Mouse (Mus musculus) liver, embryonic 16.5 days (tissue): ENCODE measurements around the gene Lce1a2. TPM values are rescaled to one million over a fixed set of nuclear protein-coding genes. Genes with fewer than 3 reads are reported as not detected.

Experiments
- ATAC-seq: fragments of 200-750 bp; cut with Nextera tagmentation; 2 replicates; pipeline ENCODE4 v1.8.0; 2017; ENCODE audit warnings: low read depth, mild to moderate bottlenecking, moderate number of reproducible peaks, moderate library complexity
- H3K27ac ChIP-seq: fragments of 300-500 bp; sonication (generic); 2 replicates; pipeline ENCODE4 v1.5.1; 2014; ENCODE audit warnings: mild to moderate bottlenecking, low read length
- H3K27me3 ChIP-seq: fragments of 300-500 bp; sonication (generic); 2 replicates; pipeline ENCODE4 v1.6.1; 2014; ENCODE audit warnings: low read depth, low read length, mixed read lengths; ENCODE audit not compliant: control insufficient read depth, insufficient read depth
- H3K36me3 ChIP-seq: fragments of 300-500 bp; sonication (generic); 2 replicates; pipeline ENCODE4 v1.6.1; 2014; ENCODE audit warnings: mild to moderate bottlenecking; ENCODE audit not compliant: control insufficient read depth, insufficient read depth
- H3K4me1 ChIP-seq: fragments of 300-500 bp; sonication (generic); 2 replicates; pipeline ENCODE4 v1.6.1; 2014; ENCODE audit warnings: low read depth, low read length, mixed read lengths; ENCODE audit not compliant: control insufficient read depth
- H3K4me2 ChIP-seq: fragments of 300-500 bp; sonication (generic); 2 replicates; pipeline ENCODE4 v1.6.1; 2014; ENCODE audit warnings: low read depth, low read length, mixed read lengths
- H3K4me3 ChIP-seq: fragments of 300-500 bp; sonication (generic); 2 replicates; pipeline ENCODE4 v1.5.1; 2014; ENCODE audit warnings: low read depth, mild to moderate bottlenecking, low read length
- H3K9ac ChIP-seq: fragments of 300-500 bp; sonication (generic); 2 replicates; pipeline ENCODE4 v1.6.1; 2014; ENCODE audit warnings: low read depth, low read length
- H3K9me3 ChIP-seq: fragments of 300-500 bp; sonication (generic); replicated peaks from 2 replicates; pipeline ENCODE4 v1.6.1; 2016; ENCODE audit warnings: low read length; ENCODE audit not compliant: control insufficient read depth
- WGBS: fragments of 180-500 bp; shearing (Covaris S2); extraction: QIAGEN DNeasy Blood & Tissue Kit; methylation state at CpG from one replicate; pipeline ENCODE4 v1.1.7; 2014; ENCODE audit not compliant: insufficient replicate concordance; 5-methylcytosine and 5-hydroxymethylcytosine counted together
- polyA plus RNA-seq: library from polyadenylated mRNA; unstranded; fragments of >200 nt; fragmentation: Nextera tagmentation; extraction: Ambion mirVana; gene quantifications from 2 replicates; pipeline ENCODE4 v1.2.1, GENCODE M21; 2015

Lce1a2 gene
- polyA plus RNA-seq, 1 experiment from 2014 or later, result not detected

GRCm38 (mm10) chr3:92639854-92640253 lies 30.3 kb downstream of the Lce1a2 start:
- no peaks in the 10 kb centered on the region for H3K36me3 ChIP-seq
- H3K4me3 ChIP-seq, result no peak overlapping the region
- WGBS, result 77% methylated on average over 15 of the region's 15 CpGs
- H3K4me2 ChIP-seq, result no peak overlapping the region
- H3K9me3 ChIP-seq, result no peaks in the 10 kb centered on the region
- no peak overlapping the region for H3K27ac ChIP-seq
- no peaks in the 10 kb centered on the region for H3K4me1 ChIP-seq
- no peak for ATAC-seq
- H3K9ac ChIP-seq, result no peak overlapping the region
- H3K27me3 ChIP-seq, result no peaks in the 10 kb centered on the region

- H3K4me3 ChIP-seq, result no peak overlapping the region
- no peak for ATAC-seq
- WGBS, result 55% methylated on average over 3 of the region's 3 CpGs
These were observed 31.5 kb downstream of the Lce1a2 start for GRCm38 (mm10) chr3:92638653-92638991.

DNA sequence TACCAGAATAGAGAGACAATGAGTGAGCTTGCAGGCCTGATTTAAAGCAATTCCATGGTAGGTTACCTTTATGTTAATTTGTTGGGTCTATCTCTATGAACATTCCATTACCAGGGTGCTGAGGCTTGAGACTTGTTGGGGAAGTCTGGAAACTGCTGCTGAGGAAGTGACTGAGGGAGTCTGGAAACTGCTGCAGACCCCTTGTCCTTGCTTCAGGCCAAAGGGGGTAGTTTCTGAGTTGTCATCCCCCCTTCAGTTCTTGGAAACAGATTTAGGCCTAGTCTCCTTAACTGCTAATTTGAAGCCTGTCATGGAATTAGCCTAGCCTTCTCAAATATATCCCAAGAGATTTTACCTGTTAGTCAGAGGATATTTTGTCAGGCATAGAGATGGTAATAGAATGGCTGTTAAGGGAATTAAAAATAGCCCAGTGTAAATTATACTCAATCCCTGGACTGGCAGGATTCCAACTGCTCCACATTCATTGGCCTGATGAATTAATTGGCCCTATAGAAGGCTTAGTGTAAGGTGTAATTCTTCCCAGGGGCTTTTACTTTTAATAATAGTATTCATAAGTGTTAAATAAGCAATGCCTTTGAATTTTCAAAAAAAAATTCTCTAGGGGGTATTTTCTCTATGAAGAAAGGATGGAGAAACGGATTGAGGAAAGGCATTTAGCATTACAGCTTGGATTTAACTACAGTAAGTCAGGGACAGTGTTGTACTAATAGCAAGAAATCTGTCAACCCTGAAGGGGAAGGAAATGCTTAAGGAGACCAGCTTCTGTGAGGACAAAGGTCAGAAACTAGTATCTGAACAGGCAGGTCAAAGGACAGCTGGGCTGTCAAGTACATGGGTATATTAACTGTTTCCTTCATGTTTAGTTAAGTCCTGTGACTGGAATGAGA lies 32.1 kb downstream of the Lce1a2 start:
- Histone ChIP-seq H3K4me2 (no peak overlapping the region), H3K4me1 (no peaks in the 10 kb centered on the region), H3K9me3 (no peaks in the 10 kb centered on the region), H3K9ac (no peak overlapping the region), H3K27ac (no peak overlapping the region), H3K4me3 (no peak overlapping the region), H3K27me3 (no peaks in the 10 kb centered on the region), H3K36me3 (no peaks in the 10 kb centered on the region)
- ATAC-seq, result no peak
- 35% methylated on average over 1 of the region's 1 CpGs for WGBS

More at GRCm38 (mm10) chr3:92638653-92638991, 31.5 kb downstream of the Lce1a2 start:
- Histone ChIP-seq H3K36me3 (no peaks in the 10 kb centered on the region), H3K4me2 (no peak overlapping the region), H3K27ac (no peak overlapping the region), H3K4me1 (no peaks in the 10 kb centered on the region), H3K9me3 (no peaks in the 10 kb centered on the region), H3K27me3 (no peaks in the 10 kb centered on the region), H3K9ac (no peak overlapping the region)

GRCm38 (mm10) chr3:92621560-92621959 lies 48.6 kb downstream of the Lce1a2 start, which contains the start of gene Lce6a:
Gene Lce6a (minus strand): TSS chr3:92621660.
- no peak for ATAC-seq
- Histone ChIP-seq H3K9me3 (no peaks in the 10 kb centered on the region), H3K36me3 (no peaks in the 10 kb centered on the region), H3K9ac (no peak within 1 kb of the TSS), H3K27ac (no peak within 1 kb of the TSS), H3K4me2 (no peak within 1 kb of the TSS), H3K4me3 (no peak within 1 kb of the TSS), H3K27me3 (no peaks in the 10 kb centered on the region), H3K4me1 (no peaks in the 10 kb centered on the region)
- 58% methylated on average over 2 of the region's 2 CpGs for WGBS

Other genes starting within 250 kb of the Lce1a2 start
- gene Gm9774, start 240.9 kb downstream of the Lce1a2 start, polyA plus RNA-seq, result 3.5 and 4.3 TPM in 2 replicates
- gene Sprr2k, start 237.7 kb downstream of the Lce1a2 start, polyA plus RNA-seq, result not detected in 2 replicates
- gene Sprr1b, start 231.5 kb downstream of the Lce1a2 start, polyA plus RNA-seq, result not detected in 2 replicates
- not detected in 2 replicates for gene Sprr3, start 211.6 kb downstream of the Lce1a2 start, polyA plus RNA-seq
- gene Sprr1a, start 184.4 kb downstream of the Lce1a2 start, polyA plus RNA-seq, result 0.15 TPM in 1 of 2 replicates, not detected in the other
- gene Sprr4, start 169.8 kb downstream of the Lce1a2 start, polyA plus RNA-seq, result not detected in 2 replicates
- gene 2310046K23Rik, start 135.8 kb downstream of the Lce1a2 start, polyA plus RNA-seq, result not detected in 2 replicates
- not detected in 2 replicates for gene Ivl, start 96.6 kb downstream of the Lce1a2 start, polyA plus RNA-seq
- gene Smcp, start 81.3 kb downstream of the Lce1a2 start, polyA plus RNA-seq, result 0.13 and 0.24 TPM in 2 replicates
- not detected in 2 replicates for gene 2210017I01Rik, start 62.8 kb downstream of the Lce1a2 start, polyA plus RNA-seq
- 0.11 TPM in 1 of 2 replicates, not detected in the other for gene Lce6a, start 48.7 kb downstream of the Lce1a2 start, polyA plus RNA-seq
- not detected in 2 replicates for gene Lce1a1, start 22.0 kb downstream of the Lce1a2 start, polyA plus RNA-seq
- gene Lce1b, start 13.4 kb downstream of the Lce1a2 start, polyA plus RNA-seq, result not detected in 2 replicates
- not detected in 2 replicates for gene Lce1c, start 8.9 kb upstream of the Lce1a2 start, polyA plus RNA-seq
- gene Lce1d, start 16.9 kb upstream of the Lce1a2 start, polyA plus RNA-seq, result not detected in 2 replicates
- gene Lce1e, start 38.8 kb upstream of the Lce1a2 start, polyA plus RNA-seq, result not detected in 2 replicates
- gene Lce1f, start 50.0 kb upstream of the Lce1a2 start, polyA plus RNA-seq, result not detected in 2 replicates
- not detected in 2 replicates for gene Gm38119, start 68.8 kb upstream of the Lce1a2 start, polyA plus RNA-seq
- gene Lce1g, start 82.0 kb upstream of the Lce1a2 start, polyA plus RNA-seq, result not detected in 2 replicates
- gene Lce1h, start 94.8 kb upstream of the Lce1a2 start, polyA plus RNA-seq, result not detected in 2 replicates
- gene Lce1i, start 108.6 kb upstream of the Lce1a2 start, polyA plus RNA-seq, result not detected in 2 replicates
- not detected in 2 replicates for gene Lce1j, start 120.2 kb upstream of the Lce1a2 start, polyA plus RNA-seq
- not detected in 2 replicates for gene Lce1k, start 137.6 kb upstream of the Lce1a2 start, polyA plus RNA-seq
- not detected in 2 replicates for gene Kprp, start 156.9 kb upstream of the Lce1a2 start, polyA plus RNA-seq
- not detected in 2 replicates for gene Lce1l, start 181.0 kb upstream of the Lce1a2 start, polyA plus RNA-seq
- gene 2310050C09Rik, start 199.9 kb upstream of the Lce1a2 start, polyA plus RNA-seq, result not detected in 2 replicates